Mouse (Mus musculus) ES-Bruce4 (cell line): ENCODE measurements around the gene Abat. TPM values are rescaled to one million over a fixed set of nuclear protein-coding genes. Genes with fewer than 3 reads are reported as not detected.

Experiments
- H3K27ac ChIP-seq: 2 replicates; pipeline ENCODE4 v1.5.1; 2012; ENCODE audit warnings: low read length, inconsistent platforms; ENCODE audit not compliant: insufficient read depth
- H3K27me3 ChIP-seq: 2 replicates; pipeline ENCODE4 v1.6.1; 2012; ENCODE audit warnings: mild to moderate bottlenecking, low read length, inconsistent platforms; ENCODE audit not compliant: control insufficient read depth, poor library complexity, insufficient read depth, severe bottlenecking
- H3K36me3 ChIP-seq: 2 replicates; pipeline ENCODE4 v1.6.1; 2012; ENCODE audit warnings: inconsistent platforms, mild to moderate bottlenecking, low read length, moderate library complexity; ENCODE audit not compliant: control insufficient read depth, poor library complexity, insufficient read depth, severe bottlenecking
- H3K4me1 ChIP-seq: one replicate; pipeline ENCODE4 v1.8.1; 2011; ENCODE audit warnings: low read length; ENCODE audit not compliant: control insufficient read depth, insufficient read depth
- H3K4me3 ChIP-seq: 2 replicates; pipeline ENCODE4 v1.5.1; 2011; ENCODE audit warnings: low read depth, mild to moderate bottlenecking, low read length
- H3K9ac ChIP-seq: 2 replicates; pipeline ENCODE4 v1.6.1; 2012; ENCODE audit warnings: low read depth, mild to moderate bottlenecking, inconsistent platforms; ENCODE audit not compliant: poor library complexity, severe bottlenecking
- H3K9me3 ChIP-seq: replicated peaks from 2 replicates; pipeline ENCODE4 v1.6.1; 2012; ENCODE audit warnings: mild to moderate bottlenecking, low read length, inconsistent platforms; ENCODE audit not compliant: control insufficient read depth, poor library complexity, insufficient read depth, severe bottlenecking
- CTCF ChIP-seq: IDR thresholded peaks from one replicate; pipeline ENCODE4 v1.8.1; 2011; ENCODE audit warnings: low read depth, low read length
- EP300 ChIP-seq: IDR thresholded peaks from 2 replicates; pipeline ENCODE4 v1.6.1; 2011; ENCODE audit warnings: low read depth, low read length; ENCODE audit not compliant: insufficient read depth
- POLR2A ChIP-seq: IDR thresholded peaks from one replicate; pipeline ENCODE4 v1.8.1; 2011; ENCODE audit warnings: low read length; ENCODE audit not compliant: insufficient read depth
- polyA plus RNA-seq: library from polyadenylated mRNA; stranded (reverse); fragments of >200 nt; gene quantifications from 2 replicates; pipeline ENCODE4 v1.2.4, GENCODE M21; 2011; ENCODE audit warnings: low read depth; ENCODE audit not compliant: missing spikeins, insufficient read depth, insufficient read length

The Abat gene
- polyA plus RNA-seq, 1 experiment: 2.8 TPM

DNA sequence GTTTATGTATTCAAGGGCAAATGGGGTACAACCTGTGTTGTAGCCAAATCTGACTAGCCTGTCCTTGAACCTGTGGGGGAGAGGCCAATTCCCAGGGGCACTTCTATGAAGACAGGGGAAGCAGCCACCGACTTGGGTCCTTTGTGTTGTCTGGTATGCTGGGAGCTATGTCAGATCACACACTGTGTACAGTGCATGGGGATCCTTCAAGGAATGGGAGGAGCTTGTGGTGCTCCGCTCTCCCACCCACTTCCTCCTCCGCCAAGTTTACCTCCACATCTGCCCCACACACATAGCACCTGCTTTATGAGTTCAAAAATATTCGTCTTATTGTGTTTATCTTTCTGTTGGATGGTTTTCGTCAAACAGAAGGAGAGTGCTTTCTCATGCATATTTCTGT lies 66.3 kb downstream of the Abat start:
- no peak overlapping the region for H3K4me3 ChIP-seq
- no peaks in the 10 kb centered on the region for H3K9me3 ChIP-seq
- H3K27me3 ChIP-seq: no peaks in the 10 kb centered on the region
- no peaks in the 10 kb centered on the region for H3K4me1 ChIP-seq
- no peak overlapping the region for H3K27ac ChIP-seq
- no peak for TF ChIP-seq EP300
- no peak overlapping the region for H3K9ac ChIP-seq
- H3K36me3 ChIP-seq: no peaks in the 10 kb centered on the region

DNA sequence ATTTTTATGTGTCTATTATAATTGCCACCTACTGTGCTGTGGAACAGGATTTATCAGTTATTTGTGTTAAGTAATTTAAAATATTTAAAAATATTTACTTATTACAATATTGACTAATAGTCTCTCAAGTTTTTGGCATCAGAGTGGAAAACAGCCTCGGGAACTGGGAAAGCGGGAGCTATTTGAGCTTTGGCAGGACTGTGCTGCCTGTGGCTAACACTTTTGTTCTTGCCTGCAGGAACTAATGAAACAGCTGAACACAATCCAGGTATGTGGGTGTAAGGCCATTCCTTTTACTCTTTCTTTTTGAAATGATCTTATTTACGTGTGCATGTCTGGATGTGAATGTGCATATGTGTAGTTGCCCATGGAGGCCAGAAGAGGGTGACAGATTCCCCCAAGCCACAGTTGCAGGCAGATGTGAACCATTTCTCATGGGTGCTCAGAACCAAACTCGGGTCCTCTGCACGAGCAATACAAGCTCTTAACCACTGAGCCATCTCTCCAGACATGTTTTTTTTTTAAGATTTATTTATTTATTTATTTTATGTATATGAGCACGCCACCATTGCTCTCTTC lies 68.5 kb downstream of the Abat start:
- no peaks in the 10 kb centered on the region for H3K4me1 ChIP-seq
- no peaks in the 10 kb centered on the region for H3K27me3 ChIP-seq
- H3K4me3 ChIP-seq: no peak overlapping the region
- H3K36me3 ChIP-seq: no peaks in the 10 kb centered on the region
- TF ChIP-seq POLR2A: no peak
- no peak for TF ChIP-seq CTCF
- no peak for TF ChIP-seq EP300
- H3K9ac ChIP-seq: no peak overlapping the region
- no peak overlapping the region for H3K27ac ChIP-seq
- H3K9me3 ChIP-seq: no peaks in the 10 kb centered on the region

GRCm38 (mm10) chr16:8582579-8583295 lies 69.5 kb downstream of the Abat start:
- Histone ChIP-seq H3K9ac (no peak overlapping the region), H3K27me3 (no peaks in the 10 kb centered on the region), H3K4me1 (no peaks in the 10 kb centered on the region), H3K4me3 (no peak overlapping the region), H3K36me3 (no peaks in the 10 kb centered on the region), H3K9me3 (no peaks in the 10 kb centered on the region), H3K27ac (no peak overlapping the region)
- no peak for TF ChIP-seq POLR2A

DNA sequence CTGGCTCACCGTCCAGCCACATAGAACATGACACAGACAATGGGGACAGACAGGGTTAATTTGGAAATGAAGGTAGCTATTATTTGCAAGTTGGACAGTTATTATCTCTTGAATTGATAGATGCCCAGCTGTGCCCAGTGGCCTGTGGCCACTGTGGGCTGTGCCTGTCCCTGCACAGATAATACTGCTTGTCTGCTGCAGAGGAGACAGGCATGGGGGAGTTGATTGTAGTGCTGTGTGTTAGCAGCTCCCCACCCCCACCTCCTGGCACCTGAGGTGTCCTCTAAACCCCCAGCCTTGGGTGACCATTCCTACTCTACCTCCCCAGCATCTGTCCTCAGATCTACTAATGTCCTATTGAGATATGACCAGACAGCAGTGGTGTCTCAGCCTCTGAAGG lies 71.0 kb downstream of the Abat start:
- Histone ChIP-seq H3K4me3 (no peak overlapping the region), H3K27me3 (no peaks in the 10 kb centered on the region), H3K27ac (no peak overlapping the region), H3K4me1 (no peaks in the 10 kb centered on the region), H3K36me3 (no peaks in the 10 kb centered on the region), H3K9ac (no peak overlapping the region), H3K9me3 (no peaks in the 10 kb centered on the region)
- TF ChIP-seq POLR2A: no peak
- no peak for TF ChIP-seq EP300
- TF ChIP-seq CTCF: no peak

DNA sequence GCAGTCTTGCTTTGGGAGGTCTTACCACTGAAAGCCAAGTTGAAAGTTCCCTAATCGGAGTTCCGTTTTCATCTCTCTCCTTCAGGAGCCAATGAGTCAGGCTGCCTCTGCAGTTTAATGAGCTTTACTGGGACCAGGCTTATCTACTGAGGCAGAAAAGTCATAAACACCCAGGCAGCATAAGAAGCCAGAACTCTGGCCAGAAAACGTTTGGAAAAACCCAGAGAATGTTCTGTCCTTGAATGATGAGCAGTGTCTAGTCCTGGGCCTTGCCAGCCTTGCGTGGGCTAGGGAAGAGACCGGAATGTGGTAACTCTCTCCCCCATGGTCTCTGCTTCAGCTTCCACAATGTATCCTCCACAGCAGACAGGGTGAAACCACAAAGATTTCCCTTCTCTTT lies 71.8 kb downstream of the Abat start:
- Histone ChIP-seq H3K36me3 (no peaks in the 10 kb centered on the region), H3K4me3 (no peak overlapping the region), H3K9ac (no peak overlapping the region), H3K4me1 (no peaks in the 10 kb centered on the region), H3K27me3 (no peaks in the 10 kb centered on the region), H3K27ac (no peak overlapping the region), H3K9me3 (no peaks in the 10 kb centered on the region)
- TF ChIP-seq POLR2A (no peak), CTCF (no peak), EP300 (no peak)

DNA sequence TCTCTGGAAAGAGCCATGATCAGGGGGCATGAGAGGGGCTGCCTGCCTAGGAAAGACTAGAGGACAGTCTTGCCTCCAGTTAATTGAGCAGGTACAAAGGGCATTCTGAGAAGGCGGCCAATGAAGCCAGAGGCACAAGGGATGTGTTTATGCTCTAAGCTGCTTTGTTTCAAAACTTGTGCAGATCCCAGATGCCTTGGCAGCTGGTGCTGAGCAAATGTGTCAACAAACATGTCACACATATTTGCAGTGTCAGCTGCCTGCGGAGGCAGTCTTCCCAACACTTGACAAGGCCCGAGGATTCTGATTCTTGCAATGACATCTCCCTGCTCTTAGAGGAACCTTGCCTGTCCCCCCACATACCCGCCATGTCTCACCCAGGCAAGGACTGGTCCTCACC lies 82.2 kb downstream of the Abat start:
- no peaks in the 10 kb centered on the region for H3K4me1 ChIP-seq
- no peak overlapping the region for H3K4me3 ChIP-seq
- no peaks in the 10 kb centered on the region for H3K36me3 ChIP-seq
- H3K9ac ChIP-seq: no peak overlapping the region
- H3K9me3 ChIP-seq: no peaks in the 10 kb centered on the region
- no peak for TF ChIP-seq POLR2A
- TF ChIP-seq CTCF: no peak
- no peak for TF ChIP-seq EP300
- H3K27ac ChIP-seq: no peak overlapping the region
- H3K27me3 ChIP-seq: no peaks in the 10 kb centered on the region
